Mouse (Mus musculus): ENCODE measurements around the gene Bckdk.

DNA sequence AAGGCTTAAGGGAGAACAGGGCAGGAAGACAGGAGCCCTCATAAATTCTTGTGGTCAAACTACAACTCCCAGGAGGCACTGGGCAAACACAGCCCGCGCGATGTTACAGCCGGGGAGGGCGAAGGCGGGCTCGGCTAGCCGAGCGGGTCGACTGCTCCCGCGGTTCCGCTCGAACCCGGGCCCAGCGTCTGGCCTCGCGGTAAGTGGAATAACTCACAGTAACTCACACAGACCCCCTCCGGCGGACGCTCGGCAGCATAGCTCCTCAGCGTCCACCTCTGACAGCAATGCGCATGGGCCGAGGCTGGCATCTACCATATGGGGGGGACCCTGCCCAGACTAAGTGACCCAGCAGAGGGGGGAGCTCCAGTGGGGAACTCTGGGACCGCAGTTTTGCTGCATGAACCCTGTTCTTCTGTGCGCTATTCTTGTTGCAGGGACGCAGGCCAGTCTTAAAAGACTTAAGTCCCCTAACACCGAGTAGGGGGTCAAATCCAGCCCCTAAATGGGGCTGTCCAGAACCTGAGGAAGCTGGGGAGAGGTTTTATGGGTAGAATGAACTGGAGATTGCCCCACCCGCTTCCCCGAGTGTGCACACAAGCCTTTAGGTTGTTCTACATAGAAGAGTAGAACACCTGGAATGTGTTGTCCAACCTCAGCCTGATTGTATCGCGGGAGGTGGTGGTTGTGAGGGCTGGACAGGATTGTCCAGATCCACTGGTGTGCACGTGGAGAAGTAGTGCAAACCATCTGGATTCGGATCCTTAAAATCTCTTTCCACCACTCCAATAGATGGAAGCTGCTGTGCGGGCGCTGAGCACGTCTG is at the start of gene Bckdk:
- TF ChIP-seq CTCF (conservative IDR thresholded peaks at IDR 0.05; ENCODE audit: low read length) (no peak), POU5F1 (IDR thresholded peaks at IDR 0.05; ENCODE audit: borderline replicate concordance, low read length) (no peak), NANOG (IDR thresholded peaks at IDR 0.05; ENCODE audit: borderline replicate concordance, low read length) (no peak)
